Mouse (Mus musculus): Measurements from ENCODE around the gene Olfr361. TPM values are rescaled to one million over a fixed set of nuclear protein-coding genes. Genes with fewer than 3 reads are reported as not detected.
"Not testable (repeated sequence)": the region's sequence is repeated elsewhere in the genome, so short reads cannot be mapped to it uniquely, and the experiment has no call there.

Olfr361 gene
- not detected in 2 replicates for polyA plus RNA-seq (2015; fragmentation: Nextera tagmentation; extraction: Ambion mirVana)

DNA sequence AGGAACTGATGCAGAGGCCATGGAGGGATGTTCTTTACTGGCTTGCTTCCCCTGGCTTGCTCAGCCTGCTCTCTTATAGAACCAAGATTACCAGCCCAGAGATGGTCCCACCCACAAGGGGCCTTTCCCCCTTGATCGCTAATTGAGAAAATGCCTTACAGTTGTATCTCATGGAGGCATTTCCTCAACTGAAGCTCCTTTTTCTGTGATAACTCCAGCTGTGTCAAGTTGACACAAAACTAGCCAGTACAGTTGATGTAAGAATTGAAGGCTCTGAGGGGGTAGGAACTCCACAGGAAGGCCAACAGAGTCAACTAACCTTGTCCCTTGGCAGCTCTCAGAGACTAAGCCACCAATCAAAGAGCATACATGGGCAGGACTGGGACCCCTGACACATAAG, at the start of gene Olfr361:
Gene Olfr361 (minus strand): TSS at position 101 of the 400 bp plus-strand sequence.
- not testable (repeated sequence) for H3K4me2 ChIP-seq; H3K4me1 ChIP-seq; H3K9me3 ChIP-seq; H3K9ac ChIP-seq; ATAC-seq (ENCODE audit: borderline replicate concordance, extremely low read depth, low FRiP score, low TSS enrichment); H3K27me3 ChIP-seq; H3K27ac ChIP-seq; H3K36me3 ChIP-seq; H3K4me3 ChIP-seq
- 54% methylated on average over 1 of the region's 1 CpGs for WGBS

DNA sequence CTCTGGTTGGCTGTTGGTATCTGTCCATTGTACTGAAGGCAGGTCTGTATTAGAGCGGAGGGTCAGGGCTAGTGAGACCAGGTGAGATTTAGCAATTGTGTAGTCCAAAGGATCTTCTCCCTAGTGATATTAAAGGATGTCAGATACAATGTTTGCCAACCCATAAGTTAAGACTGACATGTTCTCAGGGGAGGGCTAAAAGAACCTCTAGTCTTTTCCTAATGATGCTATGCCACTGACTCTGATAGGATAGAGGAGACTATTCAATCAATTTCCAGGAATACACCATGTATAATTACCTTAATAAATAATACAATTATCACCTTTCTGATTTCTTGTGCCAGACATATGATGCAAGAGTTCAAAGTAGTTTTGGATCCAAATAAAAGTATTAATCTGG, 28.7 kb upstream of the Olfr361 start, which contains the start of gene Olfr362:
Gene Olfr362 (minus strand): TSS at position 101 of the 400 bp plus-strand sequence.
- no peaks in the 10 kb centered on the region for H3K27me3 ChIP-seq
- H3K9ac ChIP-seq, result no peak within 1 kb of the TSS
- WGBS, result 74% methylated on average over 1 of the region's 1 CpGs
- H3K27ac ChIP-seq, result no peak within 1 kb of the TSS
- no peaks in the 10 kb centered on the region for H3K4me1 ChIP-seq
- H3K9me3 ChIP-seq, result no peaks in the 10 kb centered on the region; the same call in 1 of the 2 replicates
- no peaks in the 10 kb centered on the region for H3K36me3 ChIP-seq
- no peak within 1 kb of the TSS for H3K4me3 ChIP-seq
- no peak within 1 kb of the TSS for H3K4me2 ChIP-seq
- ATAC-seq (ENCODE audit: borderline replicate concordance, extremely low read depth, low FRiP score, low TSS enrichment), result no peak

DNA sequence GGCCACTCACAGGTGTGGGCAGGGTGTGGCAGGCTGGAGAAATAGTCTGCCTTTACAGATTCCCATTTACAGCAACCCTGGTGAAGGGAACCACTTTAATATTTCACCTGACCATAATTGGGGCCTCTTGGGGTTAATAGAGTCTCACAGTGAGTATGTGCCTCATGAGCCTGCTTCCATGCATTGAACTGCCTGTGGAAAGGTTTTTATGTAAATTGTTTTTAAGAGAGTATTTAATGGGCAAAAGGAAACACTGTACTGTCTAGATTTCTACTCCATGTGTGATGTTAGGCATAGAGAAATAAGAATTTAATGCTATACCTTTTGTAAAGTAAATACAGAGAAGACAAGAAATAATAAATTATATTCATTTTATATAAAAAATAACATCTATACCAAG, 23.6 kb downstream of the Olfr361 start, which contains the start of gene Olfr360:
Gene Olfr360 (plus strand): TSS at position 301 of the 400 bp plus-strand sequence.
- Histone ChIP-seq H3K9me3 (no peaks in the 10 kb centered on the region), H3K4me1 (no peaks in the 10 kb centered on the region), H3K4me2 (no peak within 1 kb of the TSS), H3K27ac (no peak within 1 kb of the TSS), H3K36me3 (no peaks in the 10 kb centered on the region), H3K27me3 (no peaks in the 10 kb centered on the region), H3K4me3 (no peak within 1 kb of the TSS), H3K9ac (no peak within 1 kb of the TSS)
- ATAC-seq (ENCODE audit: borderline replicate concordance, extremely low read depth, low FRiP score, low TSS enrichment), result no peak

Other genes starting within 250 kb of the Olfr361 start
- gene Olfr350, start 243.0 kb downstream of the Olfr361 start, polyA plus RNA-seq (2015; fragmentation: Nextera tagmentation; extraction: Ambion mirVana), result not detected in 2 replicates
- gene Olfr351, start 226.6 kb downstream of the Olfr361 start, polyA plus RNA-seq (2015; fragmentation: Nextera tagmentation; extraction: Ambion mirVana), result not detected in 2 replicates
- not detected in 2 replicates for gene Olfr352, start 220.8 kb downstream of the Olfr361 start, polyA plus RNA-seq (2015; fragmentation: Nextera tagmentation; extraction: Ambion mirVana)
- gene Olfr353, start 196.4 kb downstream of the Olfr361 start, polyA plus RNA-seq (2015; fragmentation: Nextera tagmentation; extraction: Ambion mirVana), result not detected in 2 replicates
- not detected in 2 replicates for gene Olfr354, start 183.6 kb downstream of the Olfr361 start, polyA plus RNA-seq (2015; fragmentation: Nextera tagmentation; extraction: Ambion mirVana)
- gene Olfr355, start 160.4 kb downstream of the Olfr361 start, polyA plus RNA-seq (2015; fragmentation: Nextera tagmentation; extraction: Ambion mirVana), result not detected in 2 replicates
- gene Olfr356, start 152.2 kb downstream of the Olfr361 start, polyA plus RNA-seq (2015; fragmentation: Nextera tagmentation; extraction: Ambion mirVana), result not detected in 2 replicates
- not detected in 2 replicates for gene Olfr357, start 95.5 kb downstream of the Olfr361 start, polyA plus RNA-seq (2015; fragmentation: Nextera tagmentation; extraction: Ambion mirVana)
- not detected in 2 replicates for gene Olfr358, start 80.0 kb downstream of the Olfr361 start, polyA plus RNA-seq (2015; fragmentation: Nextera tagmentation; extraction: Ambion mirVana)
- not detected in 2 replicates for gene Olfr360, start 23.5 kb downstream of the Olfr361 start, polyA plus RNA-seq (2015; fragmentation: Nextera tagmentation; extraction: Ambion mirVana)
- not detected in 2 replicates for gene Olfr362, start 28.6 kb upstream of the Olfr361 start, polyA plus RNA-seq (2015; fragmentation: Nextera tagmentation; extraction: Ambion mirVana)
- gene Olfr364-ps1, start 50.0 kb upstream of the Olfr361 start, polyA plus RNA-seq (2015; fragmentation: Nextera tagmentation; extraction: Ambion mirVana), result not detected in 2 replicates
- not detected in 2 replicates for gene Olfr365, start 98.9 kb upstream of the Olfr361 start, polyA plus RNA-seq (2015; fragmentation: Nextera tagmentation; extraction: Ambion mirVana)
- gene Olfr366, start 122.3 kb upstream of the Olfr361 start, polyA plus RNA-seq (2015; fragmentation: Nextera tagmentation; extraction: Ambion mirVana), result not detected in 2 replicates
- not detected in 2 replicates for gene Olfr368, start 237.2 kb upstream of the Olfr361 start, polyA plus RNA-seq (2015; fragmentation: Nextera tagmentation; extraction: Ambion mirVana)